Mouse (Mus musculus) midbrain, embryonic 16.5 days (tissue): Measurements from ENCODE around the gene Neurog2. TPM values are rescaled to one million over a fixed set of nuclear protein-coding genes. Genes with fewer than 3 reads are reported as not detected.

Source experiments
- polyA plus RNA-seq: library from polyadenylated mRNA; unstranded; fragments of >200 nt; fragmentation: Nextera tagmentation; extraction: Ambion mirVana; gene quantifications from 2 replicates; pipeline ENCODE4 v1.2.1, GENCODE M21; 2015

Gene Neurog2
- polyA plus RNA-seq, 1 experiment from 2014 or later, result 5.2 TPM

Other genes with a start within 250 kb of the Neurog2 start
- gene Ank2, start 133.8 kb upstream of the Neurog2 start, polyA plus RNA-seq, result 189 and 211 TPM in 2 replicates
- 25.2 and 27.5 TPM in 2 replicates for gene Larp7, start 79.8 kb upstream of the Neurog2 start, polyA plus RNA-seq
- gene Zgrf1, start 79.6 kb upstream of the Neurog2 start, polyA plus RNA-seq, result 2.4 and 2.5 TPM in 2 replicates
- 0.38 and 0.73 TPM in 2 replicates for gene Alpk1, start 147.4 kb downstream of the Neurog2 start, polyA plus RNA-seq
- gene Tifa, start 156.7 kb downstream of the Neurog2 start, polyA plus RNA-seq, result 3.1 and 3.8 TPM in 2 replicates
- gene Ap1ar, start 204.4 kb downstream of the Neurog2 start, polyA plus RNA-seq, result 90.2 and 92.1 TPM in 2 replicates